Mouse (Mus musculus) gonadal fat pad, adult 2 months (tissue): ENCODE data around the gene Rgs13. TPM values are rescaled to one million over a fixed set of nuclear protein-coding genes. Genes with fewer than 3 reads are reported as not detected.
"Not testable (repeated sequence)": the region's sequence is repeated elsewhere in the genome, so short reads cannot be mapped to it uniquely, and the experiment has no call there.

Experiments used
- DNase-seq: peaks from one replicate; pipeline ENCODE4 v3.0.0-alpha.2; 2012; ENCODE audit warnings: low read depth
- polyA plus RNA-seq: library from polyadenylated mRNA; depleted of rRNA; stranded (reverse); fragments of >200 nt; gene quantifications from 2 replicates; pipeline ENCODE4 v1.2.3, GENCODE M21; 2012; rRNA removed

The Rgs13 gene
- polyA plus RNA-seq, 1 experiment, result not detected

- no peak for DNase-seq
These were observed 25.0 kb downstream of the Rgs13 start for GRCm38 (mm10) chr1:144152184-144152525.

GRCm38 (mm10) chr1:144151401-144152183 is 25.6 kb downstream of the Rgs13 start:
- no peak for DNase-seq

GRCm38 (mm10) chr1:144149997-144150396 is 27.2 kb downstream of the Rgs13 start:
- no peak for DNase-seq

- DNase-seq, result not testable (repeated sequence)
These were observed 35.8 kb downstream of the Rgs13 start for GRCm38 (mm10) chr1:144141398-144141797.

- no peak for DNase-seq
These were observed 37.3 kb downstream of the Rgs13 start for GRCm38 (mm10) chr1:144139847-144140246.

GRCm38 (mm10) chr1:144127965-144128364 is 49.2 kb downstream of the Rgs13 start:
- DNase-seq, result no peak

GRCm38 (mm10) chr1:144120042-144120441 is 57.1 kb downstream of the Rgs13 start:
- DNase-seq, result no peak

- no peak for DNase-seq
These were observed 57.7 kb downstream of the Rgs13 start for GRCm38 (mm10) chr1:144119456-144119855.

GRCm38 (mm10) chr1:144115848-144116727 is 61.1 kb downstream of the Rgs13 start:
- DNase-seq, result no peak

- DNase-seq, result no peak
These were observed 63.6 kb downstream of the Rgs13 start for GRCm38 (mm10) chr1:144113438-144114074.

- DNase-seq, result peak; percentile 1
These were observed 64.2 kb downstream of the Rgs13 start for GRCm38 (mm10) chr1:144112946-144113345.

- no peak for DNase-seq
These were observed 78.4 kb downstream of the Rgs13 start for GRCm38 (mm10) chr1:144098587-144099258.

GRCm38 (mm10) chr1:144090410-144090809 is 86.8 kb downstream of the Rgs13 start:
- DNase-seq, result no peak

Other genes starting within 250 kb of the Rgs13 start
- gene Rgs2, start 173.2 kb downstream of the Rgs13 start, polyA plus RNA-seq, result 6.5 TPM in 2 replicates
- gene Rgs1, start 71.9 kb upstream of the Rgs13 start, polyA plus RNA-seq, result 0.18 and 0.26 TPM in 2 replicates